Mouse (Mus musculus) forebrain, embryonic 10.5 days (tissue): ENCODE measurements at regions not wholly inside any gene's neighbourhood (a gene's known extent, or its start where the extent isn't known, plus 50 kb on each side); places are given as distances from the start of the nearest gene placed in this dataset.

ENCODE experiments used
- DNase-seq: peaks from one replicate; pipeline ENCODE4 v3.0.0-alpha.2; 2017; ENCODE audit warnings: low spot score; ENCODE audit errors: extremely low spot score
- H3K27ac ChIP-seq: fragments of 300-500 bp; sonication (generic); 2 replicates; pipeline ENCODE4 v1.5.1; 2016; ENCODE audit warnings: mild to moderate bottlenecking
- H3K27me3 ChIP-seq: fragments of 300-500 bp; sonication (generic); 2 replicates; pipeline ENCODE4 v1.6.1; 2016; ENCODE audit warnings: mild to moderate bottlenecking; ENCODE audit not compliant: poor library complexity, severe bottlenecking
- H3K36me3 ChIP-seq: fragments of 300-500 bp; sonication (generic); replicated peaks from 2 replicates; pipeline ENCODE4 v1.6.1; 2016; ENCODE audit warnings: mild to moderate bottlenecking, moderate library complexity
- H3K4me1 ChIP-seq: fragments of 300-500 bp; sonication (generic); 2 replicates; pipeline ENCODE4 v1.6.1; 2016
- H3K4me3 ChIP-seq: fragments of 300-500 bp; sonication (generic); 2 replicates; pipeline ENCODE4 v1.5.1; 2016; ENCODE audit warnings: mild to moderate bottlenecking, moderate library complexity
- H3K9me3 ChIP-seq: fragments of 300-500 bp; sonication (generic); 2 replicates; pipeline ENCODE4 v1.6.1; 2016; ENCODE audit warnings: mild to moderate bottlenecking, moderate library complexity
- WGBS: fragments of 180-500 bp; shearing (Covaris S2); methylation state at CpG from one replicate; pipeline ENCODE4 v1.1.7; 2016; 5-methylcytosine and 5-hydroxymethylcytosine counted together

DNA sequence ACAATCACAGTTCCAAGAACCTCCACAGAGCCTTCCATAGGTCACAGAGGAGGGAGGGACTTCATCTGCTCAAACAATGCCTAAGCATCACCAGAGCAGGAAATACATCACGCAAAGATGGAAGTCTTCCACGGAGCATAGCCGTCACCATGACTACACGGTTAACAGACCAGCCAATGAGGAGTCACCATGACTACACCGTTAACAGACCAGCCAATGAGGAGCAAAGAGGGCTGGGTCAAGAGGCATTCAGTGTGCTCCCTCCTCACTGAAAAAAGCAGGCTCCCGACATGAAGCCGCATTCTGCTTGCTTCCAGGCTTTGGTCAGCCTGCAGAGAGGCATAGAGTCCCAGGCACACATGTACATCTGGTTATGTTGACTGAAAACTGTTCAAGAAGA is 128.5 kb downstream of the Mis18a start:
- Histone ChIP-seq H3K36me3 (no peaks in the 10 kb centered on the region), H3K27ac (no peak overlapping the region), H3K27me3 (no peaks in the 10 kb centered on the region), H3K4me3 (no peak overlapping the region), H3K9me3 (peaks cover 7% of the 10 kb centered on the region), H3K4me1 (no peaks in the 10 kb centered on the region)
- no peak for DNase-seq
- 83% methylated on average over 7 of the region's 7 CpGs for WGBS

DNA sequence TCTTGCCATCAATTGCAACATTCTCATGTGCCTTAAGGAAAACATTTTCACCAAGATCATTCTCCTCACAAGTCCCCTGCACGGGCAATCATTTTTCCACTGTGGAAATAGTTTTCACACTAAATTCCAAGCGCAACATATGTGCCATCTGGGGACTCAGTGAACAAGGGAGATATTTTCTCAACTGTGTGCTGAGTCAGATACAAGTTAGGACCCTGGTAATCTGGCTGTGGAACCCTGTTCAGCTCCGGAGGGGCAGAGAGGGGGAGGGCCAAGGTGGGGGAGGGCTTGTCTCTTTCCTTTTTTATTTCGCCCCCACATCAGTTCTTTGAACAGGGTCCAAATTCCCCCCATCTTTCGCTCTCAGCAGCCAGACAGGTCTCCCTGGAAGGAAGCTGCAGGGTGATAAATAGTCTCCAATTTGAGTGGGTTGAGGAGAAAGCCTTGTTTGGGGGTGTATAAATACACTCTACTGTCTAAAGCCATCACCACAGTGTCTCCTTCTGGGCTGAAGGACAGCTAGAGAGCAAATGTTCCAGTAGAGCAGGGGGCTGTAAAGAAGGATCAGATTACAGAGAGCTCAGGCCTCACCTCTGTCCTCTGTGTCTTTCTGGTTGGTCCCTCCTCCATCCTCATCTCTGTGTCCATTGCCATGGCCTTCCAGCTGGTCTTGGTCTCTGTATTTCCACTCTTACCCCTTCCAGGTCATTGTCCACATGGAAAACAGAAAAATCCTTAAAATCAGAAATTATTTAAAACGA is 134.3 kb downstream of the Mis18a start:
- H3K4me1 ChIP-seq = peaks cover 4% of the 10 kb centered on the region; the same call in 1 of the 2 replicates
- H3K4me3 ChIP-seq = no peak overlapping the region
- DNase-seq = no peak
- peaks cover 8% of the 10 kb centered on the region; the same call in 1 of the 2 replicates for H3K9me3 ChIP-seq
- no peak overlapping the region for H3K27ac ChIP-seq
- no peaks in the 10 kb centered on the region for H3K27me3 ChIP-seq
- WGBS = 86% methylated on average over 6 of the region's 6 CpGs
- no peaks in the 10 kb centered on the region for H3K36me3 ChIP-seq

DNA sequence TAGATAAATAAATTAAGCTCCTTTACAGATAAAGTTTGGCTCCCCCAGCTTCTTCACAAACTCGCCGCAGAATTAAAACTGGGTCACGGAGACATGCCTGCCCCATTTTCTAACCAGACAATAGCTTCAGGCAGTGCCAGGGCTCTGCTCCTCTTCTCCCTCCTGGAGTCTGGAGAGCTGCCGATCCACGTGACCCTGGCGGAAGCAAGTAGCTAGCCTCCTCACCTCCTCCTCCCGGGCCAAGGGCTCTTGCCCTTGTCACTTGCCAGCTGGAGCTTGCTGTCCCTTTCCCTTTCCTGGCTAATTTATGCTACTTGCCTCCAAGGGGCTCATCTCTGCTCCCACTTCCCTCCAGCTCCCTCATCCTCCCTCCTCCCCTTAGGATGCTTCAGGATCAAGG is 142.0 kb downstream of the Mis18a start:
- Histone ChIP-seq H3K4me1 (no peaks in the 10 kb centered on the region; the same call in 1 of the 2 replicates), H3K36me3 (no peaks in the 10 kb centered on the region), H3K27ac (no peak overlapping the region), H3K4me3 (no peak overlapping the region), H3K9me3 (peaks cover 13% of the 10 kb centered on the region; the same call in 1 of the 2 replicates), H3K27me3 (no peaks in the 10 kb centered on the region)
- 82% methylated on average over 7 of the region's 7 CpGs for WGBS
- DNase-seq = no peak

DNA sequence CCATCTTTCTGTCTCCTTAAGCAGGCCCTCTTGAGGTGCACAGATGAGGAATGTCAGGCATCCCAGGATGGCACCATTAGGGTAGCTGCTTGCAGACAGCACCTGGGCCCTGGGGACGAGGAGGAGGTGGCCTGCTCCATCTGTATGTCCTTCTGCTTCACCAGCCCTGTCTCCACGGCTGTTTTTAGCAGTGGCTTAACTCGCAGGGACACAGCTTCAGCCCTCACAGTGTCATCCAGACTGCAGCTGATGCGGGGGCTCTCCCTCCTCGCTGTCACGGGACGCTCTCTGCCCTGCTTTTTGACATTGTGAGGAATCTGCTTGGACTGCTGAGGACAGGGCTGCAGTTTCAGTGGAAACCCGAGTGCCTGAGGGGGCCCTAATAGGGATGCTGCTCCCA is 146.8 kb downstream of the Mis18a start:
- 69% methylated on average over 8 of the region's 8 CpGs for WGBS
- 0 out of 2 replicates have a peak, but pooled peaks cover 5% of the 10 kb centered on the region for H3K9me3 ChIP-seq
- H3K4me3 ChIP-seq = no peak overlapping the region
- no peak for DNase-seq
- H3K4me1 ChIP-seq = no peaks in the 10 kb centered on the region; the same call in 1 of the 2 replicates
- no peak overlapping the region for H3K27ac ChIP-seq
- H3K27me3 ChIP-seq = no peaks in the 10 kb centered on the region
- no peaks in the 10 kb centered on the region for H3K36me3 ChIP-seq

DNA sequence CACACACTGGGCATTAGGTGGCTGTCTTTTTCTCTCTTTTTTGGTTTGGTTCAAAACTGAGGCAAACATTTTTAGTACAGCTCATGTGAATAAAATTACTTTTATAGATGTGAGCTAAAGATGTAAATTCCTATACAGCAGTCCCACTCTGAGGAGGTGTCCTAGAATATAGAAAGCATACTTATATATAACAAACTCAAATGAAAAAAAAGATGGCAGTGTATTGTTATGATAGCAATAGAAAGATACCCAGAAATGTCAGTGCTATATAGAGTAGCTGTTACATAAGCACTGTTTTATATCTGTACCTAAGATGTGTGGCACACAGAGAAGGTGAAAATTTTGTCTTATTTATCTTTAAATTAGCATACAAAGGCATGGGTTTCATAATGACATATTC is 156.1 kb downstream of the Mis18a start:
- Histone ChIP-seq H3K4me3 (no peak overlapping the region), H3K4me1 (no peaks in the 10 kb centered on the region), H3K27ac (no peak overlapping the region), H3K27me3 (no peaks in the 10 kb centered on the region), H3K9me3 (no peaks in the 10 kb centered on the region), H3K36me3 (no peaks in the 10 kb centered on the region)
- DNase-seq = no peak

DNA sequence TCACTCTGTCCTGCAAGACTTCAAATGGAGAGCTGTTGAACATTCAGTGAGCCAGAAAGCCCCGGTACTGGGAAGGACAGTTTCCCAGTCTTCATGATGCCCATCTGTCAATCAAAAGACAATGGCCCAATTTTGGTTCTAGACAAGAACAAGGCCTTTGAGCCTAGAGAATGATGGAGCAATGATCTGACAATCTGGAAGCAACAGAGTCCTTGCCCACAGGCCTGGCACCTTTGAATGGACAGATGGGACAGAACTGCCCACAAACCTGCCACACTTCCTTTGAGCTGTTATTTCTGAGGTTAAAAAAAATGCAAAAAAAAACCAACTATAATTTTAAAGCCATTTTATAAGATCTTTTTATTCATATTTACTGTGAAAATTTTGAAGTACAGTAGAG is 157.4 kb downstream of the Mis18a start:
- Histone ChIP-seq H3K4me3 (no peak overlapping the region), H3K27me3 (no peaks in the 10 kb centered on the region), H3K36me3 (no peaks in the 10 kb centered on the region), H3K27ac (no peak overlapping the region), H3K9me3 (no peaks in the 10 kb centered on the region), H3K4me1 (no peaks in the 10 kb centered on the region)
- DNase-seq = no peak
- WGBS = 90% methylated on average over 1 of the region's 1 CpGs

DNA sequence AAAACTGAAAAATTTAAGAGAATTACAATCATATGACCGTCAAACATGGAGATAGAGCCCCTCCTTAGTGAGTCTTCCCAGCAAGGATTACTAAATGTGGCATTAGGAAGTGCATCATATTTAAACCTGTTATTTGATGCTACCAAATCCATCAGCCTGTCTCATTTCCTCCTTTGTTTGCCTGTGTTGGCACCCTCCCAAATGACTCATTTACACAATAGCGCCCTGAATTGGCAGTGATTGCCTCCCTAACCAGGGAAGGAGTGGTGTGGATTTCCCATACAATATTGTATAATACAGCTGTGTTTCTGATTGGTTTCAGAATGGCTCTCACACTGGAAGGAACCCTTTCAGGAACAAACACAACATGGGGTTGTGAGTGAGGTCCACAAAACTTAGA is 162.0 kb downstream of the Mis18a start:
- WGBS = 82% methylated on average over 2 of the region's 2 CpGs
- Histone ChIP-seq H3K9me3 (no peaks in the 10 kb centered on the region), H3K4me1 (no peaks in the 10 kb centered on the region), H3K27ac (no peak overlapping the region), H3K27me3 (no peaks in the 10 kb centered on the region), H3K36me3 (no peaks in the 10 kb centered on the region), H3K4me3 (no peak overlapping the region)
- no peak for DNase-seq

DNA sequence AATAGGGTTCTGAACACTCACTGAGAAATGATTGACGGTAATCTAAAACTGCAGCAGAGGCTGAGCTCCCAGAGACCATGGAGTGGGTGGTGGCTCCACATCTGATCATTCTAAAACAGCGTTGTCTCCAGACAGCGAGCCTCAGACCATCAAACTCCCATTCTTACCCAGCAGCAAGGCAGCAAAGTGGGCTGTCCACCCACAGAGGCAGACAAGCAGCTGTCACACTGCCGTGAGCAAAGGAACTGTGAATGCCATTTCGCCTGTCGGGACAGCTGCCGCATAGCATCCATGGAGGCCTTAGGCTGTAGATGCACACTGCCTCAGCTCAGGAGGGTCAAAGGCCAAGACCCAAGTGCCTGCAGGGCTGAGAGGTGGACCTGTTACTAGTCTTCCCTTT is 167.3 kb downstream of the Hunk start:
- Histone ChIP-seq H3K4me3 (no peak overlapping the region), H3K27me3 (peaks cover 8% of the 10 kb centered on the region; the same call in 1 of the 2 replicates), H3K27ac (no peak overlapping the region), H3K9me3 (peaks cover 10% of the 10 kb centered on the region; the same call in 1 of the 2 replicates), H3K36me3 (no peaks in the 10 kb centered on the region), H3K4me1 (peaks cover 10% of the 10 kb centered on the region)
- DNase-seq = no peak
- 87% methylated on average over 7 of the region's 7 CpGs for WGBS

DNA sequence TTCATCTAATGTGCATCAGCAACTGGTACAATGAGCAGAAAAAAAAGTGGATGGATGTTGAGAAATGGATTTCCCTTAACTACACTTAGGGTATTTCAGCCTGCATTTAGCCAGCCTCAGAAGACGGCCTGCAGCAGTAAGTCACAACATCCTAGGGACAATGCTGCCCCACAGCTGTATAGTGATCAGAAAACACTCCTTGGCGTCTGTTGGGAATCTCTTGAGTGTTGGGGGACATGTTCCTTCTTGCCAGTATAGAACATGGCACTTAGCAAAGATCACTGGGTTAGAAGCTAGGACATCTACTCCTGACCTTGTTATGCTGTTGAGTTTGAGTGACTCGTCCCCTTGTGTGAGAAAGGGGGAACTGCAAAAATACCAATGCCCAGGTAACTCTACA is 165.2 kb downstream of the Hunk start:
- peaks cover 10% of the 10 kb centered on the region; the same call in 1 of the 2 replicates for H3K9me3 ChIP-seq
- no peak overlapping the region for H3K27ac ChIP-seq
- DNase-seq = no peak
- H3K4me1 ChIP-seq = peaks cover 16% of the 10 kb centered on the region
- 80% methylated on average over 3 of the region's 3 CpGs for WGBS
- H3K4me3 ChIP-seq = no peak overlapping the region
- no peaks in the 10 kb centered on the region for H3K36me3 ChIP-seq
- H3K27me3 ChIP-seq = peaks cover 8% of the 10 kb centered on the region; the same call in 1 of the 2 replicates

DNA sequence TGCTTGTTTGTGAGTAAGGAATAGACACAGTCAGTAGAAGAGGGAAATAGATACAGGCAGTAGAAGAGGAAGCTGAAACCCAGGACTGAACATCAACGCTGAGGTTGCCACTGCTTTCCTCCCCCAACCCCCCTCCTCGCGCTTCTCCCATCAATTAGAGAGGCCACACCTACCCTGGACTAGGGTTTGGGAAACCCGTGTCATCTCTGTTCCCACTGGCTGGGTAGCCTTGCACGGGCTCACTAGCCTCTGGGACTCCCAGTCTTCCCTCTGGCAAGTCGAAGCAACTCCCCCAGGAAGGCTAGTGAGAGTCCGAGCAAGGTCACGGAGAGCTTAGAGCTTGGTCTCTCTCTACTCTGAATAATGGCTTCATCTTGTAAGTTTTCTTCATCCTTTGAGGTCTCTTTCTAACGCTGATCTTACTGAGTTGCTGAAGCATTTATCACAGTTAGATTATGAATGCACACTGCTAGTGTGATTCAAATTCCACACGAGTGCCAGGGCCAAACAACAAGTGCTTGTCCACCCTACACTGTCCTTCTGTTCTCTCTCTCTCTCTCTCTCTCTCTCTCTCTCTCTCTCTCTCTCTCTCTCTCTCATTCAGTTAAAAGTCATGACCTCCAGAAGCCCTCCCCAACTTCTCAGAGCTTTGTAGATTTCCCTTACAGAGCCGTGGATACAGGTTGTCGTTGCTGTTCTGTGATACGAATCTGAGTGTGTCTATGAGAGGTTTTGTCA is 164.4 kb downstream of the Hunk start:
- Histone ChIP-seq H3K9me3 (peaks cover 10% of the 10 kb centered on the region; the same call in 1 of the 2 replicates), H3K4me3 (no peak overlapping the region), H3K27ac (no peak overlapping the region), H3K4me1 (peaks cover 24% of the 10 kb centered on the region), H3K27me3 (peaks cover 8% of the 10 kb centered on the region; the same call in 1 of the 2 replicates), H3K36me3 (no peaks in the 10 kb centered on the region)
- WGBS = 81% methylated on average over 13 of the region's 13 CpGs
- DNase-seq = no peak
